Mouse (Mus musculus) gastrocnemius, postnatal 36 days (tissue): ENCODE measurements around the gene Utp11. TPM values are rescaled to one million over a fixed set of nuclear protein-coding genes. Genes with fewer than 3 reads are reported as not detected.

Experiments
- DNase-seq, 2 experiments: peaks; one replicate each; pipeline ENCODE4 v3.0.0; 2022
- intact Hi-C: fragments of 180-260 bp; cut with DNase I; formaldehyde crosslinking; loops from one replicate; pipeline ENCODE4 v1.15.1; 2025
- total RNA-seq, 2 experiments: library from RNA; stranded (reverse); gene quantifications; 2 replicates each; pipeline ENCODE4 v1.2.3; 2021

The Utp11 gene
- total RNA-seq, 2 experiments from 2014 or later: 15.4 to 16.7 TPM

GRCm38 (mm10) chr4:124674334-124675032 lies 18.9 kb downstream of the Utp11 start:
- intact Hi-C loops: loop anchor here (5.0 kb wide), 3 partner anchors 442 to 737 kb away; no protein-coding TSS in a partner anchor
- no peak for DNase-seq

GRCm38 (mm10) chr4:124672347-124673320 lies 20.8 kb downstream of the Utp11 start:
- intact Hi-C loops: loop anchor here (5.0 kb wide), 3 partner anchors 440 to 735 kb away; no protein-coding TSS in a partner anchor
- DNase-seq: no peak

DNA sequence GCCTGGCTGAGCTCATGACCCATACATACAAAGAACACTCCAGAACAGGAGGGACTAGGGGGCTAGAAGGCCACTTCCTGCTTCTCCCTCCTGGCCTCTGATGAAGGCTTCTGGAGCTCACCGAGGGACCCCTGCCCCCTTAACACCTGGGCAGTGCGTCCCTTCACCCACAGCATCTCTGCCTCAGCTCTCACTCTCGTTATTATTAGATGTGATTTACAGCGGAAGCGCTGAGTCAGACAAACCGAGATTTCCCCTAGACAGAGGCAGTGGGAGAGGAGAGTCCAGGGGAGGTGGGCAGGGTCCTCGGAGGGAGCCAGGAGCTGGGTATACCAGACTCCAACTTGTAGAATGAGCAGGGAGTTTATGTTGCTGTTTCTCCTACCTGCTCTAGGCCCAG lies 21.8 kb downstream of the Utp11 start:
- intact Hi-C loops: loop anchor here (5.0 kb wide), 3 partner anchors 439 to 734 kb away; no protein-coding TSS in a partner anchor
- DNase-seq: no peak

DNA sequence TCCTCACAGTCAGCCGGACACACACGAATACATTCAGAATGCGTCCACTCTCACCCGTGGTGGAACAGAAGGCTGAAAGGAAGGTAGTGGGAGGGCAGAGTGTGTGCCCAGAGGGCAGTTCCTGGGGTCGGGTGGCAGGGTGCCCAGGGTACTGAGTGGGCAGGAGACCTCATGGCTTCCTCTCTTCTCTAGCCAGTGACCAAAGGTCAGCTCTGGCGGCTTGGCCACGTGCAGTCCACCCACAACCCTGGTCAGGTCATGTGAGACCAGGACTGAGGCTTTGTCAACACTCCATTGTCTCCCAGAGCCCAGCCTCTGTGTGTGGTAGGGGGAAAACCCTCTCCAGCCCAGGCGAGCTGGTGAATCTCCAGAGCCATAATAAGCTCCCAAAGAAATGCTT lies 23.2 kb downstream of the Utp11 start:
- intact Hi-C loops: loop anchor here (5.0 kb wide), 3 partner anchors 438 to 733 kb away; no protein-coding TSS in a partner anchor
- no peak for DNase-seq

- no peak for DNase-seq
- intact Hi-C loops: no loop called here
Measured at GRCm38 (mm10) chr4:124668078-124668477, 25.3 kb downstream of the Utp11 start.

- intact Hi-C loops: no loop called here
- DNase-seq: no peak
Measured at GRCm38 (mm10) chr4:124667476-124668033, 25.8 kb downstream of the Utp11 start.

GRCm38 (mm10) chr4:124664604-124665003 lies 28.8 kb downstream of the Utp11 start:
- DNase-seq: no peak

DNA sequence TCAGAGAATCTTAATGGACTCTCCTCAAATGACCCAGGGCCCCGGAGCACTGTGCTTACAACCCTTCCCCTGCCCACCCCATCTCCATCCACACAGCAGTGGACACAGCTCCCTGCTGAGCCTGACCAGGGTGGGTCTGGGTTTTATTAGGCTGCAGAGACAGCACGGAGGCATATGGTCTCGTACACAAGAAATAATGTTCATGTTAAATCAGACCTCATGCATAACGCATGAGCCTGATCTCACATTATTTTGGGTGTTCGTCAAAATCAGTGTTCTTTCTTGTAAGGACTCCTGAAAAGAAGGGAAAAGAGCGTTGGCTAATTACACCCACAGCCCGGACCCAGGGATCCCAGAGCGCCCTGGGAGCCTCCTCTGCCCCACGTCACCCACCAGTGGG lies 29.2 kb downstream of the Utp11 start:
- intact Hi-C loops: no loop called here
- DNase-seq: no peak

More at GRCm38 (mm10) chr4:124664604-124665003, 28.8 kb downstream of the Utp11 start:
- intact Hi-C loops: no loop called here

DNA sequence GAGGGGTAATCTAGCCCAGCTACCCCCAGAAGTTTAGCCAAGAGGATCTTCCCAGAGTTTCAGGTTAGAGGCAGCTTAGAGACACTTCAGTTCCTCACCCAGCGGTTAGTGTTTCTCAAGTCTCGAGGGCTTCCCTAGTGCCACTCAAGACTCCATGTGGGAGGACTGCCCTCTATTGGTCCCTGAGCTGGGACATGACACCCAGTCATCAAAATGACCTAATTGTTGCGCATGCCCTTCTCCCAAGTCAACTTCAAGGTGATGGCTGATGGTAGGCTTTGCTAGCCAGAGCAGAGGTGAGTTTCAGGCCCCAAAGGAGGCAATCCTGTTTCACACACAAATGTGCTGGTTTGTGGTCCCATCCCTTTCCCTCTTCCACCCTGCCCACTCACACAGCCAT lies 30.4 kb downstream of the Utp11 start:
- no peak for DNase-seq
- intact Hi-C loops: no loop called here

GRCm38 (mm10) chr4:124660603-124661002 lies 32.8 kb downstream of the Utp11 start:
- intact Hi-C loops: no loop called here
- DNase-seq: no peak

GRCm38 (mm10) chr4:124659251-124660217 lies 33.9 kb downstream of the Utp11 start:
- intact Hi-C loops: no loop called here
- DNase-seq: no peak

DNA sequence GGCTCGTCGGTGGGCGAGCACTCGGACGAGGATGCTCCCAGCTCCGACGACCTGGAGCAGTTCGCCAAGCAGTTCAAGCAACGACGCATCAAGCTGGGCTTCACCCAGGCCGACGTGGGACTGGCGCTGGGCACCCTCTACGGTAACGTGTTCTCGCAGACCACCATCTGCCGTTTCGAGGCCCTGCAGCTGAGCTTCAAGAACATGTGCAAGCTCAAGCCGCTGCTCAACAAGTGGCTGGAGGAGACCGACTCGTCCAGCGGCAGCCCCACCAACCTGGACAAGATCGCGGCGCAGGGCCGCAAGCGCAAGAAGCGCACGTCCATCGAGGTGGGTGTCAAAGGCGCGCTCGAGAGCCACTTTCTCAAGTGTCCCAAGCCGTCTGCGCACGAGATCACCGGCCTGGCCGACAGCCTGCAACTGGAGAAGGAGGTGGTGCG lies 35.0 kb downstream of the Utp11 start:
- no peak for DNase-seq

GRCm38 (mm10) chr4:124657781-124658180 lies 35.6 kb downstream of the Utp11 start:
- intact Hi-C loops: no loop called here
- DNase-seq: no peak

More for the DNA sequence above, 35.0 kb downstream of the Utp11 start:
- intact Hi-C loops: no loop called here

DNA sequence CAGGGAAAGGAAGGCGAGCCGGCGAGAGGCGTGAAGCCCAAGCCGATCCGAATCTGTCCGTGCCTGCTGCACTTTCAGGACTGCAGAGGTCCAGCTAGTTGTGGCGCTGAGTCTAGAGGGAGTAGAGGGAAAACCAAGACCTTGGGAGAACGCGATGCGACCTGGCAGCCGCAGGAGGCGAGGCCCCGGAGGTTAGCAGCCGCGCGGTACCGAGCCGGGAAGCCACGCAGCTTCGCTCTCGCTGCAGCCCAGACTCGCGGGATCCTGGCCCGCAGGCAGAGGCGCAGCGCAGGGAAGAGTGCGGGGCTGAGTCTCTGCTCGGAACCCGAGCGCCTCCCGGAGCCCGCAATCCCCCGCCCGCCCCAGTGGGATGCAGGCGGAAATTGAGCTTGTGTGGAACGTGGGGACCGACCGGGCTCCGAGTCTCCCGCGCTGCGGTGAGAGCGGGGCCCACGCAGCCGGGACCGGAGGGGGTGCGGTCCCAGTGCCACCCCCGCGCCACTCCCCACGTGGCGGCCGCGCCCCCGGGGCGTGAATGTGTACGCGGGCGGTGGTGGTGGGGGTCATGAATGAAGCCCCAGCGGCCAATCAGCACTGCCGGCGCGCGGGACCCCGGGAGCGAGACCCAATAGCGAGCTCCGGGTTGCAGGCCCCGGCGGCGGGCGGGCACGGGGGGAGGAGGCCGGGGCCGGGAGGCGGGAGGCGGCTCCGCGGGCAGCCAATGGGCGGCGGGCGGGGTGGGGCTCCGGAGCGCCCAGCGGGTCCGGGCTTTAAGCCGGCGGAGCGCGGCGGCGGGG lies 36.3 kb downstream of the Utp11 start:
- intact Hi-C loops: no loop called here
- peak; percentile 68 to 77 for DNase-seq

- DNase-seq: no peak
- intact Hi-C loops: no loop called here
Measured at GRCm38 (mm10) chr4:124656518-124656853, 36.9 kb downstream of the Utp11 start, which contains the start of gene Pou3f1. Gene Pou3f1 (plus strand): TSS chr4:124656807.

DNA sequence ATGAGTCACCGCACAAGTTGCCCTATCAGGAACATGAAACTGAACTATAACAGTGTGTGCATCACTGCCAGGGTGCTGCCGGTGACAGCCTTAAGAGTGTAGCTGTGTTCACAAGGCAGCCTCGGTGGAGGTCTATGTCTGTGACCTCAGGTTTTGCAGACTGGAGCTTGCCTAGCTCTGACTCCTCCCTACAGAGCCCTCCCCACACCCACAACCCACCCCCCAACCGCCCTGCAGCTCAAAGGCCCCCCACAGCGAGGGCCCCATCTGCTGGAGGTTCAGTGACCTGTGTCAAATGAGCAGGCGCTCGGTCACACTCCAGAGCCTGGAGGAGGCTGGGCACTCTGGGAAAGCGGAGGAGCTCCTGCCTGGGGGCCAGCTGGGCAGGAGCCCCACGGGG lies 40.5 kb downstream of the Utp11 start:
- intact Hi-C loops: no loop called here
- no peak for DNase-seq

DNA sequence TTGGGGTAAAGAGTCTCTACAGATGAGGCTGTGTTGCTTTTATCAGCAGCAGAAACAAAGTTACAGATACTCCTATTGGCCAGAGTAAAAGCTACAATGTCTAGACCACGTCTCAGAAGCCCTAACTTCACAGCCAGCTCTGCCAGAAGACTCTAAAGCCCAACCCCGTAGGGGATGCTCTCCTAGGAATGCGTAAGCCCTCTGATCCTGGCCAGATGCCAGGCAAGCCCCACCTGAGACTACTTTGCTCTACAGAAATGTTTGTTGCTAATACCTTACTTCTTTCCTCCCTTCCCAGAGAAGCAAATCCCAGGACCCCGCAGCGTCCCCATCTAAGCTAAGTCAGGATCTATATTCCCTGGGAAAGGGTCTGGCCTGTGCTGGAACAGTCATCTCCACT lies 45.5 kb downstream of the Utp11 start:
- intact Hi-C loops: no loop called here
- no peak for DNase-seq

GRCm38 (mm10) chr4:124646591-124646990 lies 46.8 kb downstream of the Utp11 start:
- no peak for DNase-seq
- intact Hi-C loops: no loop called here

DNA sequence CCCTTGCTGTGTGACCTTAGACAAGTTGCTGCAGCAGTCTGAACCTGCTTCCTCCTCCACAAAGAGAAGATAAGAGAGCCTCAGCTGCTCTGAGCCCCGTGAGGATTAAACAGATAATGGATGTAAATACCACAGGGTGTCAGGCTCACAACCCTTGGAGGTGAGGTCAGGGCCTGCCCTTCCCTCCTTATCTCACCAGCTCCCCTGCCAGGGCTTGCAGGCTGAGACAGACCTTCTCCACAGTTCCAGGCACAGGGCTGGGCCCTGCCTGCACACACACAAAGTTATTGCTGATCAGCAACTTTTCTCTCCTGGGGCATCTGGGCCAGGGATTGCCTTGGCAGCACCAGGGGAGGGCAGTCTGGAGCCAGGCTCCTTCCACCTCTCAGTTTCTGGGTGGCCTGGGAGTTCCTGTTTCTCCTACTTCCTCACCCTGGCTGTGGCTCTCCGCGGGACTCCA lies 48.4 kb downstream of the Utp11 start:
- no peak for DNase-seq
- intact Hi-C loops: no loop called here
